Mouse (Mus musculus) layer of hippocampus, adult 2 months (tissue): ENCODE measurements around the gene Nudcd3. TPM values are rescaled to one million over a fixed set of nuclear protein-coding genes. Genes with fewer than 3 reads are reported as not detected.
A peak's percentile ranks its signal among the peaks of the same experiment; 100 is the strongest.

ENCODE experiments used
- DNase-seq, 2 experiments: peaks; one replicate each; pipeline ENCODE4 v3.0.0; 2022; ENCODE audit warnings: low spot score in 2 of 2
- H3K27ac ChIP-seq: fragments of 200-600 bp; 2 replicates; pipeline ENCODE4 v1.8.1; 2022
- H3K4me3 ChIP-seq: fragments of 200-600 bp; 2 replicates; pipeline ENCODE4 v1.8.1; 2022; ENCODE audit warnings: mild to moderate bottlenecking
- CTCF ChIP-seq: fragments of 200-600 bp; conservative IDR thresholded peaks from 2 replicates; pipeline ENCODE4 v1.8.1; 2022; ENCODE audit warnings: antibody characterized with exemption, mild to moderate bottlenecking, moderate library complexity
- total RNA-seq, 2 experiments: library from RNA; stranded (reverse); gene quantifications; 2 replicates each; pipeline ENCODE4 v1.2.3; 2021

The Nudcd3 gene
- total RNA-seq, 2 experiments from 2014 or later: 117 to 118 TPM

GRCm38 (mm10) chr11:6198449-6198848 is 1.8 kb downstream of the Nudcd3 start:
- TF ChIP-seq CTCF: no peak
- DNase-seq: no peak
- H3K4me3 ChIP-seq: peak overlapping the region; percentile 99; the same call in 1 of the 2 replicates
- H3K27ac ChIP-seq: no peak overlapping the region

GRCm38 (mm10) chr11:6196780-6197179 is 3.4 kb downstream of the Nudcd3 start:
- no peak for TF ChIP-seq CTCF
- no peak overlapping the region for H3K27ac ChIP-seq
- no peak overlapping the region for H3K4me3 ChIP-seq
- no peak for DNase-seq

- peak; percentile 100 for TF ChIP-seq CTCF
- peak; percentile 93 to 95 for DNase-seq
- Histone ChIP-seq H3K4me3 (no peak overlapping the region), H3K27ac (peak overlapping the region; percentile 90)
These were observed 12.3 kb downstream of the Nudcd3 start for GRCm38 (mm10) chr11:6187878-6188277.

GRCm38 (mm10) chr11:6187399-6187798 is 12.8 kb downstream of the Nudcd3 start:
- DNase-seq: no peak
- Histone ChIP-seq H3K27ac (peak overlapping the region; percentile 90), H3K4me3 (no peak overlapping the region)
- no peak for TF ChIP-seq CTCF

GRCm38 (mm10) chr11:6184202-6184935 is 15.8 kb downstream of the Nudcd3 start:
- Histone ChIP-seq H3K27ac (peak overlapping the region; percentile 81), H3K4me3 (no peak overlapping the region)
- no peak for TF ChIP-seq CTCF
- DNase-seq: no peak

- Histone ChIP-seq H3K4me3 (no peak overlapping the region; the same call in 1 of the 2 replicates), H3K27ac (peak overlapping the region; percentile 81)
- no peak for DNase-seq
- TF ChIP-seq CTCF: no peak
These were observed 17.0 kb downstream of the Nudcd3 start for GRCm38 (mm10) chr11:6183246-6183645.

- Histone ChIP-seq H3K27ac (peak overlapping the region; percentile 1; the same call in 1 of the 2 replicates), H3K4me3 (no peak overlapping the region)
- DNase-seq: no peak
- TF ChIP-seq CTCF: no peak
These were observed 19.3 kb downstream of the Nudcd3 start for GRCm38 (mm10) chr11:6180811-6181399.

- H3K4me3 ChIP-seq: peak overlapping the region; percentile 25; the same call in 1 of the 2 replicates
- peak overlapping the region; percentile 90 for H3K27ac ChIP-seq
- DNase-seq: no peak
- no peak; the same call in 1 of the 2 replicates for TF ChIP-seq CTCF
These were observed 21.0 kb downstream of the Nudcd3 start for GRCm38 (mm10) chr11:6179194-6179593.

GRCm38 (mm10) chr11:6178673-6179166 is 21.5 kb downstream of the Nudcd3 start:
- H3K27ac ChIP-seq: peak overlapping the region; percentile 90
- H3K4me3 ChIP-seq: peak overlapping the region; percentile 25; the same call in 1 of the 2 replicates
- DNase-seq: peak in 1 of 2 experiments; percentile 75
- no peak for TF ChIP-seq CTCF

- TF ChIP-seq CTCF: no peak
- no peak for DNase-seq
- Histone ChIP-seq H3K4me3 (no peak overlapping the region), H3K27ac (peak overlapping the region; percentile 90)
These were observed 22.3 kb downstream of the Nudcd3 start for GRCm38 (mm10) chr11:6177781-6178420.

GRCm38 (mm10) chr11:6175506-6175905 is 24.7 kb downstream of the Nudcd3 start:
- no peak for TF ChIP-seq CTCF
- H3K27ac ChIP-seq: no peak overlapping the region
- DNase-seq: no peak
- H3K4me3 ChIP-seq: no peak overlapping the region

- no peak for TF ChIP-seq CTCF
- H3K27ac ChIP-seq: peak overlapping the region; percentile 67
- no peak for DNase-seq
These were observed 25.5 kb downstream of the Nudcd3 start for GRCm38 (mm10) chr11:6174719-6175118.

More at GRCm38 (mm10) chr11:6174719-6175118, 25.5 kb downstream of the Nudcd3 start:
- H3K4me3 ChIP-seq: no peak overlapping the region
